In the genomic region with DNA sequence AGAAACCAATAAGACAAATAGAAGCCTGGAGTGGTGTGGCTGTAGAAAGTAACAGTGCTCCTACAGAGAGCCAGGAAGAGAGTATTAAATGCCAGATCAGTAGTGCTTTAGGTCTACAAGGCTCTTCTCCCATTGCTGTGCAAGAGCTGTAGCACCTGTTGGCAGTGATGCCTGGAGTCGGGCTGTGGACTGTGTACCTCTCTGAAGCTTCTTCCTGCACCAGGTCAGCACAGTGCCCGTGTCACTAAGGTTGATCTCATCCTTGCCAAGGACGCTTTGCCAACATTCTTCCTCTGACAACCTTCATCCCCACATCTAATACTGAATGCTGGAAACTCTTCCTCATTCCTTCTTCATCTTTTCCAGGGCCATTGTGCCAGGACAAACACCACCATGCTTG, we compare ENCODE assay signal across 17 mouse cellular contexts.
"Had no signal": no experiment of that assay in that cellular context is flagged by ENCODE, and none has a peak within 500 bp of the region (broad histone marks: within the 10 kb centered on the region; RNA-seq: fewer than 3 reads in every experiment).

No protein-coding gene starts in this region.

- H3K27ac ChIP-seq: lung, embryonic 15.5 days; macrophage; midbrain, embryonic 13.5 days; midbrain, embryonic 15.5 days; neural tube, embryonic 12.5 days; stomach, embryonic 15.5 days; stomach, postnatal 0 days had no signal

- H3K9ac ChIP-seq: liver, postnatal 0 days; lung, embryonic 15.5 days; midbrain, embryonic 13.5 days; midbrain, embryonic 15.5 days; neural tube, embryonic 12.5 days; stomach, embryonic 15.5 days had no signal

- H3K4me3 ChIP-seq: lung, embryonic 15.5 days; megakaryocyte, embryonic 14.5 days; midbrain, embryonic 13.5 days; midbrain, embryonic 15.5 days; neural tube, embryonic 12.5 days; stomach, embryonic 15.5 days had no signal

- ATAC-seq: liver, postnatal 0 days; lung, postnatal 0 days; midbrain, embryonic 13.5 days; midbrain, embryonic 15.5 days had no signal

- H3K4me1 ChIP-seq: lung, embryonic 15.5 days; megakaryocyte, embryonic 14.5 days; midbrain, embryonic 13.5 days; midbrain, embryonic 15.5 days; neural tube, embryonic 12.5 days; stomach, embryonic 15.5 days had no signal

- H3K4me2 ChIP-seq: lung, embryonic 15.5 days; midbrain, embryonic 13.5 days; midbrain, embryonic 15.5 days; neural tube, embryonic 12.5 days; stomach, embryonic 15.5 days had no signal

- H3K36me3 ChIP-seq: lung, embryonic 15.5 days; midbrain, embryonic 13.5 days; midbrain, embryonic 15.5 days; neural tube, embryonic 12.5 days; stomach, embryonic 15.5 days had no signal

- H3K9me3 ChIP-seq: lung, embryonic 15.5 days; midbrain, embryonic 13.5 days; midbrain, embryonic 15.5 days; neural tube, embryonic 12.5 days; stomach, embryonic 15.5 days had no signal

- H3K27me3 ChIP-seq: lung, embryonic 15.5 days; megakaryocyte, embryonic 14.5 days; midbrain, embryonic 13.5 days; midbrain, embryonic 15.5 days; neural tube, embryonic 12.5 days; stomach, embryonic 15.5 days had no signal

- DNase-seq: liver, postnatal 0 days; lung, adult 2 months; lung, postnatal 14 days; lung, postnatal 36 days; right cerebral cortex, postnatal 14 days; thymus, adult 2 months; thymus, postnatal 25 days; thymus, postnatal 4 days had no signal
